Mouse (Mus musculus): ENCODE data around the gene Lsm3. TPM values are rescaled to one million over a fixed set of nuclear protein-coding genes. Genes with fewer than 3 reads are reported as not detected.
A peak's percentile ranks its signal among the peaks of the same experiment; 100 is the strongest.

The Lsm3 gene
- polyA plus RNA-seq, 1 experiment = 69.5 TPM

DNA sequence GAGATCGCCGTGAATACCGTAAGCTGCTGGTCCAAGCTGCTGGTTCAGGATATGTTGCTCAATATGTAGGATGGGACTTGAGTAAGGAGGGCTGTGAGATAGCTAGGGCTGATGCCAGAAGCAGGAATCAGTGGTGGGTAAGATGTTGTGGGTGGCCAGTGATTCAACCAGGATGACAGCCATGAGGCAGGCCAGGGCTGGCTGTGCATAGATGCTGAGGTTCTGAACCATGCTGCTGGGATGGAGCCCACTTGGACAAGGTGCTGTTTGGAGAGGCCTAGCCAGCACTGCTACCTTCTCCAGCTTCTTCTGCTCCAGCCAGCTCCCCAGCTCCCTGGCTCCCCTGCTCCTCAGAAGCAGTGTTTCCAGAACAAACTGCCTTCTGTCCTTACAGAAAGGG lies 35.9 kb downstream of the Lsm3 start:
- TF ChIP-seq USF1 (IDR thresholded peaks at IDR 0.05; ENCODE audit: low read depth) = no peak
- TF ChIP-seq MYOG (IDR thresholded peaks at IDR 0.05; ENCODE audit: control insufficient read depth in 1 of 3, insufficient read depth in 1 of 3, insufficient read length in 2 of 3, low read depth in 2 of 3) = no peak
- no peak for TF ChIP-seq MAX (IDR thresholded peaks at IDR 0.05; ENCODE audit: low read depth)
- TF ChIP-seq TCF12 (IDR thresholded peaks at IDR 0.05; ENCODE audit: insufficient read depth, poor library complexity, severe bottlenecking) = no peak
- no peak for TF ChIP-seq REST (IDR thresholded peaks at IDR 0.05; ENCODE audit: insufficient read depth, insufficient read length)
- no peak for TF ChIP-seq SRF (IDR thresholded peaks at IDR 0.05; ENCODE audit: control insufficient read depth, insufficient read length, low read depth)
- no peak for TF ChIP-seq E2F4 (IDR thresholded peaks at IDR 0.05; ENCODE audit: insufficient read depth)
- TF ChIP-seq CEBPB (IDR thresholded peaks at IDR 0.05; ENCODE audit: insufficient read depth, poor library complexity, severe bottlenecking) = no peak
- TF ChIP-seq POLR2A (IDR thresholded peaks at IDR 0.05; ENCODE audit: insufficient read length, low read depth) = no peak
- TF ChIP-seq TCF3 (IDR thresholded peaks at IDR 0.05; ENCODE audit: insufficient read length, low read depth) = no peak
- no peak for TF ChIP-seq POLR2AphosphoS2 (IDR thresholded peaks at IDR 0.05; ENCODE audit: insufficient read length, low read depth)
- TF ChIP-seq MYOD1 (IDR thresholded peaks at IDR 0.05; ENCODE audit: control insufficient read depth in 1 of 3, insufficient read length in 2 of 3, low read depth in 2 of 3) = no peak
- no peaks in the 10 kb centered on the region for H3K27me3 ChIP-seq (ENCODE audit: control insufficient read depth, insufficient read depth, insufficient read length)

GRCm38 (mm10) chr6:91552693-91553092 lies 37.0 kb downstream of the Lsm3 start:
- H3K27me3 ChIP-seq (ENCODE audit: control insufficient read depth, insufficient read depth, insufficient read length) = no peaks in the 10 kb centered on the region
- H3K4me3 ChIP-seq = no peak overlapping the region
- no peak overlapping the region for H3ac ChIP-seq (ENCODE audit: control insufficient read depth, insufficient read length)
- H3K36me3 ChIP-seq (ENCODE audit: control insufficient read depth, insufficient read depth) = no peaks in the 10 kb centered on the region
- H3K79me2 ChIP-seq (ENCODE audit: control insufficient read depth, insufficient read depth) = no peaks in the 10 kb centered on the region
- TF ChIP-seq REST (IDR thresholded peaks at IDR 0.05; ENCODE audit: insufficient read depth, insufficient read length) (no peak), SRF (IDR thresholded peaks at IDR 0.05; ENCODE audit: control insufficient read depth, insufficient read length, low read depth) (no peak), MYOG (IDR thresholded peaks at IDR 0.05; ENCODE audit: control insufficient read depth in 1 of 3, insufficient read depth in 1 of 3, insufficient read length in 2 of 3, low read depth in 2 of 3) (no peak)
- H3K4me2 ChIP-seq (ENCODE audit: low read depth) = no peak overlapping the region

More for the DNA sequence above, 35.9 kb downstream of the Lsm3 start:
- Histone ChIP-seq H3K4me2 (ENCODE audit: low read depth) (no peak overlapping the region), H3K4me3 (no peak overlapping the region), H3ac (ENCODE audit: control insufficient read depth, insufficient read length) (no peak overlapping the region), H3K36me3 (ENCODE audit: control insufficient read depth, insufficient read depth) (no peaks in the 10 kb centered on the region), H3K79me2 (ENCODE audit: control insufficient read depth, insufficient read depth) (no peaks in the 10 kb centered on the region)

GRCm38 (mm10) chr6:91558565-91558964 lies 42.8 kb downstream of the Lsm3 start:
- Histone ChIP-seq H3K79me2 (ENCODE audit: control insufficient read depth, insufficient read depth) (no peaks in the 10 kb centered on the region), H3ac (ENCODE audit: control insufficient read depth, insufficient read length) (no peak overlapping the region), H3K27me3 (ENCODE audit: control insufficient read depth, insufficient read depth, insufficient read length) (no peaks in the 10 kb centered on the region), H3K36me3 (ENCODE audit: control insufficient read depth, insufficient read depth) (no peaks in the 10 kb centered on the region), H3K4me3 (no peak overlapping the region), H3K4me2 (ENCODE audit: low read depth) (peak overlapping the region; percentile 36)
- TF ChIP-seq POLR2A (IDR thresholded peaks at IDR 0.05; ENCODE audit: insufficient read length, low read depth) = no peak
- TF ChIP-seq TCF12 (IDR thresholded peaks at IDR 0.05; ENCODE audit: insufficient read depth, poor library complexity, severe bottlenecking) = no peak
- no peak for TF ChIP-seq CEBPB (IDR thresholded peaks at IDR 0.05; ENCODE audit: insufficient read depth, poor library complexity, severe bottlenecking)
- TF ChIP-seq USF1 (IDR thresholded peaks at IDR 0.05; ENCODE audit: low read depth) = no peak
- TF ChIP-seq E2F4 (IDR thresholded peaks at IDR 0.05; ENCODE audit: insufficient read depth) = no peak
- TF ChIP-seq REST (IDR thresholded peaks at IDR 0.05; ENCODE audit: insufficient read depth, insufficient read length) = no peak
- no peak for TF ChIP-seq POLR2AphosphoS2 (IDR thresholded peaks at IDR 0.05; ENCODE audit: insufficient read length, low read depth)
- no peak for TF ChIP-seq SRF (IDR thresholded peaks at IDR 0.05; ENCODE audit: control insufficient read depth, insufficient read length, low read depth)
- no peak for TF ChIP-seq MYOD1 (IDR thresholded peaks at IDR 0.05; ENCODE audit: control insufficient read depth in 1 of 3, insufficient read length in 2 of 3, low read depth in 2 of 3)
- no peak for TF ChIP-seq TCF3 (IDR thresholded peaks at IDR 0.05; ENCODE audit: insufficient read length, low read depth)
- TF ChIP-seq MYOG (IDR thresholded peaks at IDR 0.05; ENCODE audit: control insufficient read depth in 1 of 3, insufficient read depth in 1 of 3, insufficient read length in 2 of 3, low read depth in 2 of 3) = no peak

DNA sequence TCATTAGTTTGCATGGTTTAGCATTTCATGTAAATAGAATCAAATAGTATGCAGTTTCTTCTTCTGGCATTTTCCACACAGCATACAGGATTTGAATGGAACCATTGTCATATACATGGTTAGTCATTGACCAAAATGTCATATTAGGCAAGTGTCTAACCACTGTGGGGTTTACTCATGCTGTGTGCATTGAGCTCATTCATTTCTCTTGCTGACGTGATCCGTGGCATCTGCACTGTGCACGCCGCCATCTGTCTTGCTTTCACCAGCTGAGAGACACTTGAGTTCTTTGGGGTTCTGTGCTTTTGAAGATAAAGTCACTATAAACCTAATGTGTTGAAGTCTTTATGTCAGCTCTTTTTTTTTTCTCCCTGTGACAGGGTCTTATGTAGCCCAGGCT lies 43.6 kb downstream of the Lsm3 start:
- TF ChIP-seq TCF12 (IDR thresholded peaks at IDR 0.05; ENCODE audit: insufficient read depth, poor library complexity, severe bottlenecking) (no peak), TCF3 (IDR thresholded peaks at IDR 0.05; ENCODE audit: insufficient read length, low read depth) (peak; percentile 24), POLR2AphosphoS2 (IDR thresholded peaks at IDR 0.05; ENCODE audit: insufficient read length, low read depth) (no peak), POLR2A (IDR thresholded peaks at IDR 0.05; ENCODE audit: insufficient read length, low read depth) (no peak), MYOD1 (IDR thresholded peaks at IDR 0.05; ENCODE audit: control insufficient read depth in 1 of 3, insufficient read length in 2 of 3, low read depth in 2 of 3) (peak in 2 of 3 experiments; percentile 71 to 84), CEBPB (IDR thresholded peaks at IDR 0.05; ENCODE audit: insufficient read depth, poor library complexity, severe bottlenecking) (peak; percentile 51; the same call in 1 of the 2 replicates), MYOG (IDR thresholded peaks at IDR 0.05; ENCODE audit: control insufficient read depth in 1 of 3, insufficient read depth in 1 of 3, insufficient read length in 2 of 3, low read depth in 2 of 3) (peak in 2 of 3 experiments; percentile 57 to 77), REST (IDR thresholded peaks at IDR 0.05; ENCODE audit: insufficient read depth, insufficient read length) (no peak), MAX (IDR thresholded peaks at IDR 0.05; ENCODE audit: low read depth) (no peak), USF1 (IDR thresholded peaks at IDR 0.05; ENCODE audit: low read depth) (no peak), E2F4 (IDR thresholded peaks at IDR 0.05; ENCODE audit: insufficient read depth) (no peak), SRF (IDR thresholded peaks at IDR 0.05; ENCODE audit: control insufficient read depth, insufficient read length, low read depth) (peak; percentile 65)
- Histone ChIP-seq H3K4me3 (no peak overlapping the region), H3K27me3 (ENCODE audit: control insufficient read depth, insufficient read depth, insufficient read length) (no peaks in the 10 kb centered on the region), H3K79me2 (ENCODE audit: control insufficient read depth, insufficient read depth) (no peaks in the 10 kb centered on the region), H3ac (ENCODE audit: control insufficient read depth, insufficient read length) (no peak overlapping the region), H3K36me3 (ENCODE audit: control insufficient read depth, insufficient read depth) (no peaks in the 10 kb centered on the region), H3K4me2 (ENCODE audit: low read depth) (peak overlapping the region; percentile 36)

DNA sequence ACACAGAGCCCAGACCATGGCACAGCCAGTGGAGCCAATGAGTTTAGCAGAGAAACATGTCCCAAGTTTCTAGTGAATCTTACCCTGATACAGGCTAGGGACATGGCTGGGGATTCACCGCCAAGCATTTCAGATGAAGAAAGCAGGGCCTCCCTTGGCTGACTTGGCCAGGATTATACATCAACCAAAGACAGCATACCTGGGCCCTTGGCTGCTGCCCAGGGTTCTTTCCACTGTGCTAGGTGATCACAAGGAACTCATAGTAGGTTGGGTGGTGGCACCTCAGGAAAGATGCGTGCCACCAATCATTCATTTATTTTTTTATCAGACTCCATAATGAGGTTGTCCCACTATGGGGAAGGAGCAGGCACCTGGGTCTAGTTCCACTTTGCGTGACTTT lies 44.5 kb downstream of the Lsm3 start:
- no peak for TF ChIP-seq TCF3 (IDR thresholded peaks at IDR 0.05; ENCODE audit: insufficient read length, low read depth)
- no peak for TF ChIP-seq SRF (IDR thresholded peaks at IDR 0.05; ENCODE audit: control insufficient read depth, insufficient read length, low read depth)
- Histone ChIP-seq H3K27me3 (ENCODE audit: control insufficient read depth, insufficient read depth, insufficient read length) (no peaks in the 10 kb centered on the region), H3ac (ENCODE audit: control insufficient read depth, insufficient read length) (no peak overlapping the region)

More for the DNA sequence above, 44.5 kb downstream of the Lsm3 start:
- no peaks in the 10 kb centered on the region for H3K36me3 ChIP-seq (ENCODE audit: control insufficient read depth, insufficient read depth)
- H3K4me3 ChIP-seq = no peak overlapping the region
- H3K4me2 ChIP-seq (ENCODE audit: low read depth) = no peak overlapping the region
- no peaks in the 10 kb centered on the region for H3K79me2 ChIP-seq (ENCODE audit: control insufficient read depth, insufficient read depth)
